Mouse (Mus musculus) olfactory bulb, adult 2 months (tissue): ENCODE results near the gene Macf1. TPM values are rescaled to one million over a fixed set of nuclear protein-coding genes. Genes with fewer than 3 reads are reported as not detected.

Experiments
- H3K27ac ChIP-seq: fragments of 200-500 bp; 2 replicates; pipeline ENCODE4 v1.5.1; 2012; ENCODE audit warnings: low read depth, low read length; ENCODE audit not compliant: insufficient read depth
- H3K4me1 ChIP-seq: fragments of 200-500 bp; 2 replicates; pipeline ENCODE4 v1.6.1; 2012; ENCODE audit warnings: low read length; ENCODE audit not compliant: control insufficient read depth, insufficient read depth
- H3K4me3 ChIP-seq: fragments of 200-500 bp; 2 replicates; pipeline ENCODE4 v1.5.1; 2012; ENCODE audit warnings: mild to moderate bottlenecking, low read depth, low read length, moderate library complexity; ENCODE audit not compliant: insufficient read depth
- CTCF ChIP-seq: fragments of 200-500 bp; IDR thresholded peaks from 2 replicates; pipeline ENCODE4 v1.5.1; 2012; ENCODE audit warnings: low read depth, mild to moderate bottlenecking, low read length, moderate library complexity; ENCODE audit not compliant: insufficient read depth
- POLR2A ChIP-seq: fragments of 200-500 bp; IDR thresholded peaks from 2 replicates; pipeline ENCODE4 v1.6.1; 2012; ENCODE audit warnings: mild to moderate bottlenecking, low read depth, low read length, moderate library complexity; ENCODE audit not compliant: insufficient read depth
- WGBS: fragments of 180-500 bp; shearing (Covaris S2); methylation state at CpG from one replicate; pipeline ENCODE4 v1.1.7; 2018; 5-methylcytosine and 5-hydroxymethylcytosine counted together
- polyA plus RNA-seq: library from polyadenylated mRNA; stranded (reverse); fragments of >200 nt; gene quantifications from 2 replicates; pipeline ENCODE4 v1.2.4, GENCODE M21; 2012; ENCODE audit warnings: low replicate concordance; ENCODE audit not compliant: missing spikeins, insufficient read depth, insufficient read length

Gene Macf1
- 258 and 508 TPM in 2 replicates for polyA plus RNA-seq

- H3K4me3 ChIP-seq = peak within 1 kb of the TSS; percentile 87
- H3K4me1 ChIP-seq = peaks cover 45% of the 10 kb centered on the region
- H3K27ac ChIP-seq = peak within 1 kb of the TSS; percentile 48
- WGBS = 68% methylated on average over 3 of the region's 3 CpGs
- TF ChIP-seq POLR2A (no peak), CTCF (no peak)
Measured at GRCm38 (mm10) chr4:123684260-123684659, at the start of gene Macf1. Gene Macf1, minus strand, starts transcription at chr4:123684360.

DNA sequence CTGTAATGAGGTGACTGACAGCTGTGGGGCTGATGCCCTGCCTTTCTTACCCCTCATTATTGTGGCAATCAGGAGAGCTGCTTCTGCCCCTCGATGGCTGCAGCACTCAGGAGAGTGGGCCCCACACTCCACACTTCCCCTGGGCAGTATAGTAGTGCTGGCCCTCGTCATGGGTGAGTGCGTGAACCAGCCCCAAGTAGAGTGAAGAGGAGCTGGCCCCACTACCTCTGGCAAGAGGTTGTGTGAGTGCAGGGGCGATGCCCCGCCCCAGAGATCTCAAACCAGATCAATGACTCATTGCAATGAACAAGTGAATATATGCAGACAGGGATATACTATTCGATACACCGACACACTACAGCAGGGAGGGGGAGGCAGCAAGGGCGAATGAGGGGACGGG is 49.4 kb upstream of the Macf1 start:
- TF ChIP-seq CTCF = no peak
- no peak for TF ChIP-seq POLR2A
- 72% methylated on average over 9 of the region's 9 CpGs for WGBS
- peaks cover 10% of the 10 kb centered on the region; the same call in 1 of the 2 replicates for H3K4me1 ChIP-seq
- H3K4me3 ChIP-seq = no peak overlapping the region
- H3K27ac ChIP-seq = no peak overlapping the region

GRCm38 (mm10) chr4:123732921-123733320 is 48.8 kb upstream of the Macf1 start:
- H3K4me3 ChIP-seq = no peak overlapping the region
- H3K27ac ChIP-seq = no peak overlapping the region
- H3K4me1 ChIP-seq = peaks cover 10% of the 10 kb centered on the region; the same call in 1 of the 2 replicates
- 81% methylated on average over 2 of the region's 2 CpGs for WGBS
- no peak for TF ChIP-seq POLR2A

- WGBS = 90% methylated on average over 4 of the region's 4 CpGs
- peaks cover 10% of the 10 kb centered on the region; the same call in 1 of the 2 replicates for H3K4me1 ChIP-seq
- H3K4me3 ChIP-seq = no peak overlapping the region
- TF ChIP-seq POLR2A = no peak
- TF ChIP-seq CTCF = no peak
- no peak overlapping the region for H3K27ac ChIP-seq
Measured at GRCm38 (mm10) chr4:123732163-123732910, 48.2 kb upstream of the Macf1 start.

DNA sequence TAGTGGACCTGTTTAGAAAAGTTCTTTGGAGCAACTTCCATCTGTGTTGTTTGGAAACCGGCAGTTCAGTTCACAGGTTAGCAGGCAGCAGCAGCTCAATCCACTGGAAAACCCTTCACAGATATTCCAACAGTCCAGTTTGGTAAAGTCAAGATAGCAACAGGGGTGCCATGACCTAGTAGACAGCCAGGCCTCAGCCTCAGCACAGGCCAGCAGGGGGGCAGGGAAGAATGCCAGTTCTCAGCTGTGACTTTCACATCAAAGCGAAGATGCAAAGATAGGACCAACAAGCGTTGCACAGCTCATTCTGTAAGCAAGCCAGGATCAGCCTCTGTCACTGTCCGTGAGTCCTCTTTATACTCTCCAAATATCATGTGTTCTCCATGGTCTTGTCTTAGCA is 37.6 kb upstream of the Macf1 start:
- no peak overlapping the region for H3K4me3 ChIP-seq
- 89% methylated on average over 4 of the region's 4 CpGs for WGBS
- TF ChIP-seq CTCF (no peak), POLR2A (no peak)
- 0 out of 2 replicates have a peak, but pooled peaks cover under 1% of the 10 kb centered on the region for H3K4me1 ChIP-seq
- no peak overlapping the region for H3K27ac ChIP-seq

DNA sequence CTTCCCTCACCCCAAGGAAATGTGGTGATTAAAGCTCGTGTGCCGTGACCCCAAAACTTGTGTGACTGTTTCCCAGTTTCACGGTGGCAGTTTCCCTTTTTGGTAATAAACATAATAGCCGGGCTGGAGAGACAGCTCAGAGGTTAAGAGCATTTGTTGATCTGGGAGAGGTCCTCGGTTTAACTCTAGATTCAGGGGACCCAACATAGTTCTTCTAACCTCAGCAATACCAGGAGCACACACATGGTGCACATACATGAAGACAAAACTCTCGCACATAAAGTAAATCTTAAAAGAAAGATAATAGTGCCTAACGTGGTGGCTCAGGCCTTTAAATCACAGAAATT is 34.2 kb upstream of the Macf1 start:
- WGBS = 11% methylated on average over 7 of the region's 7 CpGs

DNA sequence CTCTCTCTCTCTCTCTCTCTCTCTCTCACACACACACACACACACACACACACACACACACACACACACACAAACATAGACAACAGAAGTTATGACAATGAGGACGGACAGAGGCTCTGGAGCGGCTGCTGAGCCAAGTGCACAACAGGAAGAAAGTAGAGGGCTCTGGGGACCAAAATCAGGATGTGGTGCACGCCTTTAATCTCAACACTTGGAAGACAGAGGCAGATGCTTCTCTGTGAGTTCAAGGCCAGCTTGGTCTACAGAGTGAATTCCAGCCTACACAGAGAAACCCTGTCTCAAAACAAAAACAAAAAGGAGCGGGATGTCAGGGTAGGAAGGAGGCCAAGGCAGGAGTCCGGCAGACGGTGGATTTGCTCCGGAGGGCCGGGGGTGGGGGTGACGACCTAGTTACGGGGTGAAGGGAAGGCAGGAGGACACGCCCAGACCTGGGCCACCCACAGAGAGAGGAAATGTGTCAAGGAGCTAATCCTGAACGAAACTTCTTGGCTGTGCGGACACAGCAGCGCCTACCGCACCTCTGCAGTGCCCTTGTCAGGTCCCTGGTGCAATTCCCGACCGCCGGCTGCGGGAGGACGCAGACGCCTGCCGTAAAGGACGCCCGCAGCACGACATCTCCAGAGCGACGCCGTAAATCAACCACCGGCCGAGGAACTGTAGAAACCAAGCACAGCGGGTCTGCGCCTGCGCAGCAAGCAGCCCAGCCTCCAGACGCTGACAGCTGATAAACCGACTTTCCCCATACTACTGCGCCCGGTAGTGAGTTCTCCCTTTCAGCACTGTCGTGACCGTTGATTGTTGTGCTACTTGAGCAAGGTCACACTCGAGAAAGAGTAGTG is 33.6 kb upstream of the Macf1 start, which contains the start of gene Ndufs5:
Gene Ndufs5 (minus strand): TSS at position 629 of the 860 bp plus-strand sequence.
- Histone ChIP-seq H3K27ac (peak within 1 kb of the TSS; percentile 95), H3K4me1 (0 out of 2 replicates have a peak, but pooled peaks cover 3% of the 10 kb centered on the region), H3K4me3 (peak within 1 kb of the TSS; percentile 79)
- peak; percentile 75 for TF ChIP-seq POLR2A
- TF ChIP-seq CTCF = no peak
- under 1% methylated on average over 40 of the region's 40 CpGs for WGBS

More for the DNA sequence above, 34.2 kb upstream of the Macf1 start:
- Histone ChIP-seq H3K4me3 (peak overlapping the region; percentile 79), H3K4me1 (0 out of 2 replicates have a peak, but pooled peaks cover 3% of the 10 kb centered on the region), H3K27ac (peak overlapping the region; percentile 95)
- no peak for TF ChIP-seq POLR2A
- no peak for TF ChIP-seq CTCF

GRCm38 (mm10) chr4:123712431-123712830 is 28.3 kb upstream of the Macf1 start:
- H3K27ac ChIP-seq = no peak overlapping the region
- 0 out of 2 replicates have a peak, but pooled peaks cover 3% of the 10 kb centered on the region for H3K4me1 ChIP-seq
- TF ChIP-seq CTCF = no peak
- TF ChIP-seq POLR2A = no peak
- no peak overlapping the region for H3K4me3 ChIP-seq
- WGBS = 81% methylated on average over 1 of the region's 3 CpGs

- Histone ChIP-seq H3K4me3 (no peak overlapping the region), H3K27ac (no peak overlapping the region), H3K4me1 (no peaks in the 10 kb centered on the region)
- 93% methylated on average over 5 of the region's 5 CpGs for WGBS
- no peak for TF ChIP-seq CTCF
- TF ChIP-seq POLR2A = no peak
Measured at GRCm38 (mm10) chr4:123707340-123707739, 23.2 kb upstream of the Macf1 start.
